Mouse (Mus musculus): Measurements from ENCODE around the gene Nmur1. TPM values are rescaled to one million over a fixed set of nuclear protein-coding genes. Genes with fewer than 3 reads are reported as not detected.

Gene Nmur1
- total and polyA plus RNA-seq, 3 experiments: not detected

DNA sequence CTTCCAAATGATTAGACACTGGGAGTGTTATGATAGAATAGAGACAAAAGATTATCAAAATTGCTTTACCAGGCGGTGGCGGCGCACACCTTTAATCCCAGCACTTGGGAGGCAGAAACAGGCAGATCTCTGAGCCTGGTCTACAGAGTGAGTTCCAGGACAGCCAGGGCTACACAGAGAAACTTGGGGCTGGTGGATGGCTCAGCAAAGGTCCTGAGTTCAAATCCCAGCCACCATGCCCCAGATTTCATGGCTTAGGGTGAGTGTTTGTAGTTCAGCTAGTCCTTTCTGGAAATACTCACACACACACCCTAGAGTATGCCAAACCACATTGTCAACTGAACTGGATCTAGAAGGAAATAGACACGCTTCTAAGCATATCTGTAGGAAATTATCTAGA, 81.0 kb downstream of the Nmur1 start (continued):
- peak in 1 of 2 experiments; percentile 63; a peak in 1 of 4 replicates for TF ChIP-seq POLR2A (IDR thresholded peaks at IDR 0.05; ENCODE audit: control insufficient read depth in 1 of 2, insufficient read depth in 1 of 2, low read depth in 1 of 2, low read length in 2 of 2, poor library complexity in 1 of 2)

DNA sequence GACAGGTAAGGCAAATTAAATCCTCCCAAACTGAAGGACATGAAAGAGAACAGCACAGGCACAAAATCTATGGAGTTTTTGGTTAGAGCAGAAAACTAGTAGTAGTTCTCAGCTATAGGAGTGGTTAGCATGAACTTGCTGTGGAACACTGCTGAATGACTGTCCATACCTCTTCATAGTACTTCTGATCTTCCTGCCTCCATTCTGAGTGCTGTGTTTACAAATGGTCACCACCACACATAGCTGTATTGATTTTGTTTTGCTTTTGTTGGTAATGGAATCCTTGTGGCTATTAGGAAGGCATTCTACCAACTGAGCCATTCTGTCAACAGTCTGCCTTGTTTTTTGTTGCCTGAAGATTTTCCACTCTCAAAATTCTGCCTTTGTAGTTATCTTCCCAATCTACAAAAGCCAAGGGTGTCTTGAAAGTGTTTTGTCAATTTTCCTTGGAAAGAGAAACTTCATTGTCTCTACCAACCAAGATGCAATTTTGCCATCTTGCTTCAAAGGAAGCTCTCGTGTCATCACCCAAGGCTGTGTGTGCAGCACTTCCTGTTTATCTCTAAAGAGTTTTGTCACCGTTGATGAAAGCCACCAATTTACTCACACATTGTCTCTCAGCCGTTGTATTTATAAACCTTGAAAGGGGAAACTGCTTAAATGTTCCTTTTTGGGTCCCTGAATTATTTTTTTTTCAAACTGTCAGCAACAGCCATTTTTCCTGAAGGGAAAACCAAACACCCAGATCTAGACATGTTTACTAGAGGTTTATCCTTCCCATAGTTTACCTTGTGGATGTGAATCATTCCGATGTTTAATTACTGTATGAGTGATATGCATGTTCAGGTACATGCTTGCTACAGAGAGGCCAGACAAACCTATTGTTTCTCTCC, 81.8 kb downstream of the Nmur1 start:
- Histone ChIP-seq H3K36me3 (ENCODE audit: control insufficient read depth in 1 of 2, insufficient read depth in 2 of 2, low read length in 2 of 2) (peaks cover 11 to 42% of the 10 kb centered on the region in 2 experiments; a peak in 3 of 4 replicates), H3K27me3 (ENCODE audit: control insufficient read depth in 1 of 2, insufficient read depth in 2 of 2, low read length in 2 of 2) (no peaks in the 10 kb centered on the region), H3K9me3 (replicated peaks; ENCODE audit: insufficient read depth, low read length) (no peaks in the 10 kb centered on the region), H3K4me1 (ENCODE audit: control insufficient read depth in 1 of 2, insufficient read depth in 2 of 2, low read length in 2 of 2) (peaks cover 0 to 6% of the 10 kb centered on the region in 2 experiments; a peak in 2 of 4 replicates), H3K9ac (ENCODE audit: control insufficient read depth, low read depth, low read length, poor library complexity, severe bottlenecking) (no peak overlapping the region), H3K27ac (ENCODE audit: control insufficient read depth, low read depth, low read length) (peak overlapping the region; percentile 66), H3K79me2 (ENCODE audit: control insufficient read depth, insufficient read depth, low read length, poor library complexity) (no peaks in the 10 kb centered on the region), H3K4me3 (ENCODE audit: control insufficient read depth in 1 of 2, insufficient read depth in 1 of 2, low read depth in 2 of 2, low read length in 2 of 2) (no peak overlapping the region)
- TF ChIP-seq POLR2AphosphoS2 (IDR thresholded peaks at IDR 0.05; ENCODE audit: low read length) (peak; percentile 99), ELF1 (IDR thresholded peaks at IDR 0.05; ENCODE audit: low read depth, low read length) (peak; percentile 79; the same call in 1 of the 2 replicates), ZNF384 (IDR thresholded peaks at IDR 0.05; ENCODE audit: low read depth, low read length) (no peak), CTCF (IDR thresholded peaks at IDR 0.05 in 2 of 3, conservative IDR thresholded peaks at IDR 0.05 in 1 of 3; ENCODE audit: control insufficient read depth in 1 of 3, insufficient read depth in 1 of 3, low read depth in 2 of 3, low read length in 3 of 3, poor library complexity in 1 of 3, severe bottlenecking in 1 of 3) (no peak), MAX (IDR thresholded peaks at IDR 0.05; ENCODE audit: low read length) (no peak), HCFC1 (IDR thresholded peaks at IDR 0.05; ENCODE audit: low read depth, low read length) (peak; percentile 32; the same call in 1 of the 2 replicates), NELFE (IDR thresholded peaks at IDR 0.05; ENCODE audit: low read depth, low read length) (peak; percentile 41; the same call in 1 of the 2 replicates), MYB (IDR thresholded peaks at IDR 0.05; ENCODE audit: low read depth, low read length) (peak; percentile 48), CHD2 (IDR thresholded peaks at IDR 0.05; ENCODE audit: low read length) (peak; percentile 81), GABPA (IDR thresholded peaks at IDR 0.05; ENCODE audit: low read depth, low read length) (no peak), USF2 (IDR thresholded peaks at IDR 0.05; ENCODE audit: borderline replicate concordance in 1 of 2, insufficient read depth in 1 of 2, low read depth in 1 of 2, low read length in 2 of 2) (no peak), MEF2A (IDR thresholded peaks at IDR 0.05; ENCODE audit: extremely low read depth, insufficient replicate concordance, low read depth, low read length, poor library complexity, severe bottlenecking) (no peak), ZMIZ1 (IDR thresholded peaks at IDR 0.05; ENCODE audit: low read depth, low read length) (peak; percentile 73), SMC3 (IDR thresholded peaks at IDR 0.05; ENCODE audit: low read depth, low read length) (peak; percentile 43), E2F4 (IDR thresholded peaks at IDR 0.05; ENCODE audit: borderline replicate concordance, low read depth, low read length) (no peak), BHLHE40 (IDR thresholded peaks at IDR 0.05; ENCODE audit: borderline replicate concordance, low read depth, low read length) (0 out of 2 replicates have a peak, but pooled peaks have one; percentile 27), POLR2AphosphoS5 (IDR thresholded peaks at IDR 0.05; ENCODE audit: borderline replicate concordance, low read depth, low read length) (peak; percentile 91; the same call in 1 of the 2 replicates), SIN3A (IDR thresholded peaks at IDR 0.05; ENCODE audit: low read length) (peak; percentile 56), NRF1 (IDR thresholded peaks at IDR 0.05; ENCODE audit: insufficient read depth, low read depth, low read length, poor library complexity, severe bottlenecking) (no peak), RCOR1 (IDR thresholded peaks at IDR 0.05; ENCODE audit: low read depth, low read length) (peak; percentile 50; the same call in 1 of the 2 replicates), POLR2A (IDR thresholded peaks at IDR 0.05; ENCODE audit: control insufficient read depth in 1 of 2, insufficient read depth in 1 of 2, low read depth in 1 of 2, low read length in 2 of 2, poor library complexity in 1 of 2) (peak in 1 of 2 experiments; percentile 68; a peak in 2 of 4 replicates), MXI1 (IDR thresholded peaks at IDR 0.05; ENCODE audit: low read depth, low read length) (no peak), ETS1 (IDR thresholded peaks at IDR 0.05; ENCODE audit: low read depth, low read length) (peak; percentile 52), USF1 (IDR thresholded peaks at IDR 0.05; ENCODE audit: low read depth, low read length) (no peak), ZKSCAN1 (IDR thresholded peaks at IDR 0.05; ENCODE audit: low read depth, low read length) (no peak)
- peak; percentile 85 for DNase-seq (ENCODE audit: low read depth, low spot score)
